Mouse (Mus musculus) adrenal gland, postnatal 36 days (tissue): ENCODE measurements around the gene Pum3. TPM values are rescaled to one million over a fixed set of nuclear protein-coding genes. Genes with fewer than 3 reads are reported as not detected.
A peak's percentile ranks its signal among the peaks of the same experiment; 100 is the strongest.
"Not testable (repeated sequence)": the region's sequence is repeated elsewhere in the genome, so short reads cannot be mapped to it uniquely, and the experiment has no call there.

ENCODE experiments used
- DNase-seq, 2 experiments: peaks; one replicate each; pipeline ENCODE4 v3.0.0; 2021; ENCODE audit warnings: mixed read lengths in 1 of 2
- total RNA-seq, 2 experiments: library from RNA; stranded (reverse); gene quantifications; 2 replicates each; pipeline ENCODE4 v1.2.3; 2021

Gene Pum3
- total RNA-seq, 2 experiments from 2014 or later, result 100.0 to 130 TPM

DNA sequence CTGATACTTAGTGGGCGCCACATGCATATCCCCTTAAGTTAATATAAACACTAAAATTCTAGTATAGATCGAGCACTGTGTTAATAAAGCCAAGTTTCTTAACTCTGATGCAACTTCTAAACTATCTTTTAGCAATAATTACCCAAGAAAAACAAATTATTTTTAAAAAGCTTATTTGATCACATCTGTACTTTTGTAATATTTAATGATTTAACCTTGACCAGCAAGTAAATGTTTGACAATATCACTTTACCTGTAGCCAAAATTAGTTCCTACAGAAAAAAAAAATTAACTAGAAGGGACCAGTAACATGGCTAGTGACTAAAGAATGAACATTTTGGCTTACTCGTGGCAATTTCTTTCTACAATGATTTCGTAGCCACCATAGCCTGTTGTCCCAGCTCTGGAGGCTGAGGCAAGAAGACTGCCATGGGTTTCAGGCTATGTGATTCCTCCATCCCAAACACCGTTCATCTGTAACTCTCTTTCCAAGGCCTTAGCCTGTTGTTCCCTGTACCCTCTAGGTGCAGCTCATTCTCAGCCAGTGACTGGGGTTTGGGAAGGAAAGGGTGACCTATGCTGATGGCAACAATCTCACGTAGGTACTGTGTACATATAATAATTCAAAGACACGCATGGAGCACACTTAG lies 35.2 kb downstream of the Pum3 start:
- DNase-seq, result no peak

DNA sequence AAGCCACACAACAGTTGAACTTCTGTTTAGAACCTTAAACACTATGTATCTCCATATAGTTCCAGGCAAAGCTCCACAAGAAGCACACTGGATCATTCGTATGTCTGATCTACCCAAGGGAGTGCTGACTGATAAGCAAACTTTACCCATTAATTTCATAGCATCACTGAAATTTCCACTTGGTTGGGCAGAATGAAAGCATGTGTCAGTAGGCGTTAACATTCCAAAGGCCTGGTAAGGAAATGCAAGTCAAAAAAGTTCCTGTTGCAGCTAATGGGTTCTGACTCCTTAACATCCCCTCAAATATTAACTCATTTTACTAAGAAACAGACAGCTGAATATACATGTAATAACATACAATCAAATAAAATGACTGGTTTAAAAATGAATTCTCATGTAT lies 37.2 kb downstream of the Pum3 start:
- no peak for DNase-seq

GRCm38 (mm10) chr19:27391344-27391743 lies 38.3 kb downstream of the Pum3 start:
- no peak for DNase-seq

GRCm38 (mm10) chr19:27389566-27389965 lies 40.1 kb downstream of the Pum3 start:
- not testable (repeated sequence) for DNase-seq

GRCm38 (mm10) chr19:27385304-27385703 lies 44.3 kb downstream of the Pum3 start:
- no peak for DNase-seq

GRCm38 (mm10) chr19:27383266-27383665 lies 46.4 kb downstream of the Pum3 start:
- no peak for DNase-seq

- no peak for DNase-seq
Observed at GRCm38 (mm10) chr19:27382131-27382530, 47.5 kb downstream of the Pum3 start.

DNA sequence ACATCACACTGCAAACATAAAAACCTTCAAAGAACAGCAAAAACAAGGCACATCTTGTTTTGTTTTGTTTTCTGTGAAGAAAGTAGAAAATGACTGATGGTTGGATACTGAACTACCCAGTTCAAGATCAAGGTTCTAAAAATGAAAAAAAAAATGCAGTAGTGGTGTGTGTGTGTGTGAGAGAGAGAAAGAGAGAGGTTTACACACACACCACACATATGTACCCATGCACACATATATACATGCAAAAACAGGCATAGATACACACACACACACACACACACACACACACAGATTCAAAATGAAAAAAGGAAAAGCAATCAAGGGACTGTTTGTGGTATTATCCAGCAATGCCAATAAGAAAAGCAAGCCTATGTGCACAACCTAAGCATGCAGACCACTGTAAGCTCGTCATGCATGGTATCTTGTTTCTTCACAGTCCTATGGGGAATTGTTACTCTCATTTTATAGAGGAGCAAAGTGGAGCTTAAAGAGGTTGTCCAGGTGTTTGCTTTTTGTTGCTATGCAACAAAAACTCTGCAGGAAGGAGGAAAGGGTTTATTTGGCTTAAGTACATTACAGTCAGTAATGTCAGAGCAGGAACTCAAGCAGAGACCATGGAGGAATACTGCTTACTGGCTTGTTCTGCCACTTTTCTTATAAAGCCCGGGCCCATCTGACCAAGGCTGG lies 49.8 kb downstream of the Pum3 start:
- DNase-seq, result no peak

GRCm38 (mm10) chr19:27370784-27371183 lies 58.8 kb downstream of the Pum3 start:
- no peak for DNase-seq

- DNase-seq, result no peak
Observed at GRCm38 (mm10) chr19:27370174-27370573, 59.5 kb downstream of the Pum3 start.

DNA sequence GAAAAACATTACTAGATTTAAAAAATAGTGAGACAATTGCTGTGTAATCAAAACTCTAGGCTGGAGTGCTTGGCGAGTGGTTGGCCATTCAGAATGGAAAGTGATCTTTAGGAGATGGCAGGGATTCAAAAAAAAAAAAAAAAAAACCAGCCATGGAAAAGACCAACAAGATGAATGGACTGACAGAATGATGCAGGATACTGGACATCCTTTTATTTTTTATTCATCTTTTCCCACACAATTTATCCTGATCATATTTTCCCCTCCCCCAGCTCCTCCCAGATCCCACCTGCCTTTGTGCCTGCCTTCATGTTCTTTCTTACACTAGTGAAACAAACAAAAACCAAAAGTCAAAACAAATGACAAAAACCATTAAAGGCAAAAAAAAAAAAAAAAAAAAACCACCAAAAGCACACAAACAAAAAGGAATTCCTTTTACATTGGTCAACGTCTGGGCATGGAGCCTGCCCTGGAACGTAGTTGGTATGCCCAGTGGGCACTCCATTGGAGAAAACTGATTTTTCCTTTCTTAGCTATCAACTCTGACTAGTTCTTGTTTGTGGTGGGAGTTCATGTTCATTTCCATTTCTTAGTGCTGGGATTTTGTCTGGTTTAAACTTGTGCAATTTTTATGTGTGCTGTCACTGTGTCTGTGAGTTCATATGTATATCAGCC lies 60.0 kb downstream of the Pum3 start:
- peak; percentile 20 to 23 for DNase-seq

- DNase-seq, result no peak
Observed at GRCm38 (mm10) chr19:27366113-27366746, 63.4 kb downstream of the Pum3 start.

DNA sequence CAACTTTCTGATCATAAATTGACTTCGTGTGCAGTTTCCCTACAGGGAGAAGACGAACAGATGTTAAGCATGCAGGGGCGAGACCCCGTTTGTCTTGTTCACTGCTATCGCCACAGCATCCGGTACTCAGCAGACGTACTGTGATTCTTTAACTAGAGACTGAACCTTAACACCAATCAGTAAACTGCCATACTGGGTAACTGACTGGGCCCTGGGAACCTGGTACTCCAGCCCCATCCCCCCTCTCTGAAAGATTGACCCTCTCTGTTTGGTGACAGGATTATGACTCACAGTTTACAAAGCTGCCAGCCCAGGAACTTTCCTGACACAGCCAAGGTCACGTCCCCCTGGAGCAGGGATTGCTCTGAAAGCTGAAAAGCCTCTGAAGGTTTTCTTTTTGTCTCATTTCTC lies 65.1 kb downstream of the Pum3 start:
- DNase-seq, result peak; percentile 88 to 90

GRCm38 (mm10) chr19:27363891-27364290 lies 65.7 kb downstream of the Pum3 start:
- DNase-seq, result peak in 1 of 2 experiments; percentile 31

DNA sequence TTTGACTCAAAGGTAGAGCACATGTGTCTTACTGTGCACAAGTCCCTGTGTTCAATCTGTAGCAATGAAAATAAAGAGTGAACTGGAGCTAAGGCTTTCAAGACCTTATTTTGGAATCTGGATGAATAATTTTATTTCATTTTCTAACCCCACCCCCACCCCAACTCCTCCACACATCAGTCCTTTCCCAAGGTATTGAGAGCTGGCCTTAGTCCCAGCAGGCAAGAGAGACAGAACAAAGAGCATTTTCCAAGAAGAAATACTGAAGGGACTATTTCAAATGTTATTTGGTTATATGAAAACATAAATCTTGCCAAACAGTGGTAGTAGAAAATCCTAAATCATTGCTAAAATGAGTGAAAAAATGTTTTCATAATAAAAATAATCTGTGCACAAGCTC lies 69.2 kb downstream of the Pum3 start:
- no peak for DNase-seq

- peak; percentile 10 to 19 for DNase-seq
Observed at GRCm38 (mm10) chr19:27351700-27352099, 77.9 kb downstream of the Pum3 start.

DNA sequence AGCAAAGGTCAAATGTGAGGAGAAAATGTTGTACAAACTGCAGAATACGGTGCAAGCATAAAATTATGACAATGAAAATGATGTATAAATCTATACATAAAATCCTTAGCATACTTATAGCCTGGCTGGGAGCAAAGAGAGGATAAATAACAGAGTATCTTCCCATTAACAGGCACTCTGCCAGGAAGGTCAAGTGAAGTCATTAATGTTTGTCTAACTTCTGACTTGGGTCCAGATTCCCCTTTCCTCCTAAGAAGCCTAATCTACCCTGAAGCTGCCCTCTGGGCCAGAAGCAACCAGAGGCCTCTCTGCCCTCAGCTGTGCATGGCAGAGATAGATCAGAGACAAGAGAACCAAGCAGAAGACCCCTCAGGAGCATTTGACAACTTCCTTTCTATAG lies 83.1 kb downstream of the Pum3 start:
- no peak for DNase-seq

Other genes starting within 250 kb of the Pum3 start
- 10 to 100 TPM; 24.5 to 29.1 TPM for gene Vldlr, start 213.3 kb downstream of the Pum3 start, total RNA-seq
- gene Kcnv2, start 107.2 kb downstream of the Pum3 start, total RNA-seq, result under 1 TPM in 1 of 2 experiments, not detected in 1; 0.10 TPM